Mouse (Mus musculus) liver, embryonic 13.5 days (tissue): Measurements from ENCODE around the gene Lmna. TPM values are rescaled to one million over a fixed set of nuclear protein-coding genes. Genes with fewer than 3 reads are reported as not detected.

Source experiments
- ATAC-seq: fragments of 200-750 bp; cut with Nextera tagmentation; 2 replicates; pipeline ENCODE4 v1.8.0; 2017; ENCODE audit warnings: low read depth, mild to moderate bottlenecking, moderate number of reproducible peaks, moderate library complexity
- DNase-seq: peaks from one replicate; pipeline ENCODE4 v3.0.0; 2022
- H3K27ac ChIP-seq: fragments of 300-500 bp; sonication (generic); 2 replicates; pipeline ENCODE4 v1.5.1; 2015; ENCODE audit warnings: moderate library complexity, mild to moderate bottlenecking, inconsistent platforms
- H3K27me3 ChIP-seq: fragments of 300-500 bp; sonication (generic); 2 replicates; pipeline ENCODE4 v1.6.1; 2015; ENCODE audit warnings: mild to moderate bottlenecking, inconsistent platforms
- H3K36me3 ChIP-seq: fragments of 300-500 bp; sonication (generic); 2 replicates; pipeline ENCODE4 v1.6.1; 2015; ENCODE audit warnings: mild to moderate bottlenecking, inconsistent platforms
- H3K4me1 ChIP-seq: fragments of 300-500 bp; sonication (generic); replicated peaks from 2 replicates; pipeline ENCODE4 v1.6.1; 2015; ENCODE audit warnings: inconsistent platforms
- H3K4me2 ChIP-seq: fragments of 300-500 bp; sonication (generic); 2 replicates; pipeline ENCODE4 v1.6.1; 2015; ENCODE audit warnings: inconsistent platforms, mild to moderate bottlenecking, moderate library complexity
- H3K4me3 ChIP-seq: fragments of 300-500 bp; sonication (generic); replicated peaks from 2 replicates; pipeline ENCODE4 v1.5.1; 2015; ENCODE audit warnings: mild to moderate bottlenecking, inconsistent platforms
- H3K9ac ChIP-seq: fragments of 300-500 bp; sonication (generic); 2 replicates; pipeline ENCODE4 v1.6.1; 2015; ENCODE audit warnings: mild to moderate bottlenecking, inconsistent platforms
- H3K9me3 ChIP-seq: fragments of 300-500 bp; sonication (generic); replicated peaks from 2 replicates; pipeline ENCODE4 v1.6.1; 2016; ENCODE audit warnings: inconsistent platforms
- WGBS: fragments of 180-500 bp; shearing (Covaris S2); methylation state at CpG from one replicate; pipeline ENCODE4 v1.1.7; 2015; ENCODE audit not compliant: insufficient replicate concordance; 5-methylcytosine and 5-hydroxymethylcytosine counted together
- microRNA counts: library from miRNA; unstranded; fragments of <30 nt; microRNA quantifications from one replicate; lab custom pipeline; 2016
- microRNA-seq: library from miRNA; unstranded; fragments of <30 nt; microRNA quantifications from one replicate; pipeline ENCODE4, GENCODE M21; 2016
- polyA plus RNA-seq: library from polyadenylated mRNA; unstranded; fragments of >200 nt; fragmentation: Nextera tagmentation; extraction: Ambion mirVana; gene quantifications from 2 replicates; pipeline ENCODE4 v1.2.1, GENCODE M21; 2015

The Lmna gene
- polyA plus RNA-seq, 1 experiment from 2014 or later, result 165 TPM

DNA sequence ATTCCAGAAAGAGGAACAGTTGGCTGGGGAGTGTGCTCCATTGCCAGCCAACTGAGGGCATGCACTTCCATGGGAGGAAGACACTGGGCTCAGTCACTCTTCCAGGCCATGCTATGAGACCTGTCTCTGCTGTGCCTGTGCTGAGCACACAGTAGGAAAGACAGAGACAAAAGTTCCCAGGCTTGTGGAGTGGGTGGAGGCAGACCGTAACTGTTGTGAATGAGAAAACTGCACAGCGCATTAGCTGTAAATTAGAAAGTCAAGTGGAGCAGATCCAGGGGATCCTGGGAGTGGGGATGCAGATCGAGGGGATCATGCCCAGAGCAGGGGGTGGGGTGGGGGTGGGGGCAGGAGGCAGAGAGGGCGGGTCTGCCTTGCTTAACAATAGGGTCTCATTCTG, 70.2 kb downstream of the Lmna start:
- Histone ChIP-seq H3K36me3 (0 out of 2 replicates have a peak, but pooled peaks cover 2% of the 10 kb centered on the region), H3K4me2 (no peak overlapping the region), H3K27ac (no peak overlapping the region), H3K4me1 (peaks cover 42% of the 10 kb centered on the region), H3K27me3 (peaks cover 59% of the 10 kb centered on the region), H3K4me3 (no peak overlapping the region), H3K9ac (no peak overlapping the region), H3K9me3 (no peaks in the 10 kb centered on the region)
- ATAC-seq (no peak), DNase-seq (no peak)
- WGBS, result 49% methylated on average over 4 of the region's 4 CpGs

- Histone ChIP-seq H3K27me3 (peaks cover 59% of the 10 kb centered on the region), H3K4me3 (no peak overlapping the region), H3K9ac (no peak overlapping the region), H3K27ac (no peak overlapping the region), H3K4me2 (no peak overlapping the region), H3K36me3 (0 out of 2 replicates have a peak, but pooled peaks cover 6% of the 10 kb centered on the region), H3K9me3 (no peaks in the 10 kb centered on the region), H3K4me1 (peaks cover 37% of the 10 kb centered on the region)
- WGBS, result 64% methylated on average over 10 of the region's 10 CpGs
- ATAC-seq, result no peak
- no peak for DNase-seq
Measured at GRCm38 (mm10) chr3:88437454-88437853, 72.3 kb downstream of the Lmna start.

- peak overlapping the region; percentile 30 for H3K4me3 ChIP-seq
- H3K9me3 ChIP-seq, result no peaks in the 10 kb centered on the region
- H3K27me3 ChIP-seq, result peaks cover 56% of the 10 kb centered on the region
- 0 out of 2 replicates have a peak, but pooled peaks cover 6% of the 10 kb centered on the region for H3K36me3 ChIP-seq
- no peak overlapping the region for H3K9ac ChIP-seq
- H3K27ac ChIP-seq, result no peak overlapping the region; the same call in 1 of the 2 replicates
- peaks cover 37% of the 10 kb centered on the region for H3K4me1 ChIP-seq
- DNase-seq (peak; percentile 44), ATAC-seq (peak; percentile 68)
- peak overlapping the region; percentile 58 for H3K4me2 ChIP-seq
- WGBS, result 11% methylated on average over 29 of the region's 29 CpGs
Measured at GRCm38 (mm10) chr3:88436395-88437201, 73.2 kb downstream of the Lmna start.

DNA sequence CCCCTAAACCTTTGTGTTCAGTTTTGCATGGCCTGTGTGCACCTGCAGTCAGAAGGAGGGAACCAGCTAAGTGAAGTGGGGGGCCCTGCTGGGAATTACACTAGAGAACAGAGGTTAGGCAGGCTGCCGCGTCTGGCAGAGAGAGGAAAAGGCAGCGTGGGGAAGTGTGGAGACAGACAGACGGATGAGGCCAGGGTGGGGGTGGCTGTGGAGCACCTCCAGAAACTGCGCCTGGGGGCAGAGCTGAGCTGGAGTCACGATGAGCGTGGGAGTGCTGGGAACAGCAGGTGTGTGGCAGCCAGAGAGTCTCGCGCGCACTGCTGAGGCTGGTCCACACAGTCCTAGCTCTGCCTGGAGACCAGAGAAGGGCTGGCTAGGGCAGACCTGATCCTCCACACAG, 74.2 kb downstream of the Lmna start:
- peaks cover 30% of the 10 kb centered on the region for H3K4me1 ChIP-seq
- H3K4me3 ChIP-seq, result no peak overlapping the region
- WGBS, result 53% methylated on average over 10 of the region's 10 CpGs
- 0 out of 2 replicates have a peak, but pooled peaks cover 6% of the 10 kb centered on the region for H3K36me3 ChIP-seq
- no peak overlapping the region for H3K9ac ChIP-seq
- H3K4me2 ChIP-seq, result no peak overlapping the region
- H3K9me3 ChIP-seq, result no peaks in the 10 kb centered on the region
- DNase-seq (no peak), ATAC-seq (no peak)
- peaks cover 46% of the 10 kb centered on the region for H3K27me3 ChIP-seq
- no peak overlapping the region for H3K27ac ChIP-seq

MicroRNAs within 50 kb of the gene (microRNA counts, 519-probe panel; counts per million panel counts)
- microRNA mmu-miR-1905 (lab: Ali Mortazavi, UCI), result 114 counts per million

Small RNA genes lying within 50 kb of the gene (microRNA-seq; reads per million reads assigned to microRNA genes)
- gene Mir1905, result not detected
- not detected for gene Mir7011

Other genes starting within 250 kb of the Lmna start
- 1.3 TPM in 1 of 2 replicates, not detected in the other for gene Gm38392, start 222.7 kb downstream of the Lmna start, polyA plus RNA-seq
- gene Tsacc, start 213.0 kb downstream of the Lmna start, polyA plus RNA-seq, result 6.3 and 6.9 TPM in 2 replicates
- gene Cct3, start 212.8 kb downstream of the Lmna start, polyA plus RNA-seq, result 376 and 404 TPM in 2 replicates
- gene Glmp, start 184.9 kb downstream of the Lmna start, polyA plus RNA-seq, result 89.4 and 92.9 TPM in 2 replicates
- 1.5 TPM in 2 replicates for gene Tmem79, start 173.8 kb downstream of the Lmna start, polyA plus RNA-seq
- 31.8 and 33.2 TPM in 2 replicates for gene Smg5, start 173.7 kb downstream of the Lmna start, polyA plus RNA-seq
- gene Paqr6, start 145.4 kb downstream of the Lmna start, polyA plus RNA-seq, result 7.5 and 7.7 TPM in 2 replicates
- gene Bglap3, start 137.2 kb downstream of the Lmna start, polyA plus RNA-seq, result 0.17 and 0.29 TPM in 2 replicates
- gene Bglap2, start 131.3 kb downstream of the Lmna start, polyA plus RNA-seq, result not detected in 2 replicates
- gene Bglap, start 125.5 kb downstream of the Lmna start, polyA plus RNA-seq, result not detected in 2 replicates
- 97.1 and 105 TPM in 2 replicates for gene Pmf1, start 99.6 kb downstream of the Lmna start, polyA plus RNA-seq
- 10.4 and 13.2 TPM in 2 replicates for gene Slc25a44, start 84.8 kb downstream of the Lmna start, polyA plus RNA-seq
- 13.8 and 15.8 TPM in 2 replicates for gene Sema4a, start 48.8 kb downstream of the Lmna start, polyA plus RNA-seq
- gene Mex3a, start 22.4 kb upstream of the Lmna start, polyA plus RNA-seq, result 1.2 and 1.5 TPM in 2 replicates
- gene Rab25, start 38.3 kb upstream of the Lmna start, polyA plus RNA-seq, result 0.15 TPM in 1 of 2 replicates, not detected in the other
- 88.4 and 95.9 TPM in 2 replicates for gene Lamtor2, start 43.1 kb upstream of the Lmna start, polyA plus RNA-seq
- gene Ubqln4, start 43.8 kb upstream of the Lmna start, polyA plus RNA-seq, result 20.7 and 22.8 TPM in 2 replicates
- 187 and 206 TPM in 2 replicates for gene Ssr2, start 65.9 kb upstream of the Lmna start, polyA plus RNA-seq
- gene Arhgef2, start 96.0 kb upstream of the Lmna start, polyA plus RNA-seq, result 16.4 and 17.9 TPM in 2 replicates
- not detected in 2 replicates for gene Rxfp4, start 143.2 kb upstream of the Lmna start, polyA plus RNA-seq
- 23.8 and 29.9 TPM in 2 replicates for gene Khdc4, start 175.8 kb upstream of the Lmna start, polyA plus RNA-seq
- 34.4 and 36.3 TPM in 2 replicates for gene Rit1, start 206.9 kb upstream of the Lmna start, polyA plus RNA-seq